Mouse (Mus musculus) hindbrain, embryonic 13.5 days (tissue): ENCODE measurements around the gene 1700025G04Rik. TPM values are rescaled to one million over a fixed set of nuclear protein-coding genes. Genes with fewer than 3 reads are reported as not detected.
A peak's percentile ranks its signal among the peaks of the same experiment; 100 is the strongest.

Experiments
- ATAC-seq: fragments of 200-750 bp; cut with Nextera tagmentation; 2 replicates; pipeline ENCODE4 v1.8.0; 2017; ENCODE audit warnings: moderate TSS enrichment; ENCODE audit not compliant: low FRiP score
- H3K27ac ChIP-seq: fragments of 300-500 bp; sonication (generic); 2 replicates; pipeline ENCODE4 v1.5.1; 2015; ENCODE audit warnings: inconsistent platforms, mild to moderate bottlenecking, moderate library complexity
- H3K27me3 ChIP-seq: fragments of 300-500 bp; sonication (generic); 2 replicates; pipeline ENCODE4 v1.6.1; 2015; ENCODE audit warnings: mild to moderate bottlenecking, inconsistent platforms
- H3K36me3 ChIP-seq: fragments of 300-500 bp; sonication (generic); 2 replicates; pipeline ENCODE4 v1.6.1; 2015; ENCODE audit warnings: mild to moderate bottlenecking, inconsistent platforms
- H3K4me1 ChIP-seq: fragments of 300-500 bp; sonication (generic); replicated peaks from 2 replicates; pipeline ENCODE4 v1.6.1; 2015; ENCODE audit warnings: inconsistent platforms
- H3K4me2 ChIP-seq: fragments of 300-500 bp; sonication (generic); 2 replicates; pipeline ENCODE4 v1.6.1; 2015; ENCODE audit warnings: inconsistent platforms, mild to moderate bottlenecking, moderate library complexity
- H3K4me3 ChIP-seq: fragments of 300-500 bp; sonication (generic); 2 replicates; pipeline ENCODE4 v1.5.1; 2015; ENCODE audit warnings: mild to moderate bottlenecking, inconsistent platforms
- H3K9ac ChIP-seq: fragments of 300-500 bp; sonication (generic); 2 replicates; pipeline ENCODE4 v1.6.1; 2015; ENCODE audit warnings: mild to moderate bottlenecking, inconsistent platforms
- H3K9me3 ChIP-seq: fragments of 300-500 bp; sonication (generic); 2 replicates; pipeline ENCODE4 v1.6.1; 2016; ENCODE audit warnings: inconsistent platforms
- WGBS: fragments of 180-500 bp; shearing (Covaris S2); methylation state at CpG from one replicate; pipeline ENCODE4 v1.1.7; 2015; 5-methylcytosine and 5-hydroxymethylcytosine counted together
- polyA plus RNA-seq: library from polyadenylated mRNA; unstranded; fragments of >200 nt; fragmentation: Nextera tagmentation; extraction: Ambion mirVana; gene quantifications from 2 replicates; pipeline ENCODE4 v1.2.1, GENCODE M21; 2015

The 1700025G04Rik gene
- polyA plus RNA-seq, 1 experiment from 2014 or later = 41.0 TPM

GRCm38 (mm10) chr1:151999424-151999842 lies 90.5 kb downstream of the 1700025G04Rik start:
- WGBS = 85% methylated on average over 7 of the region's 7 CpGs
- Histone ChIP-seq H3K4me1 (peaks cover 44% of the 10 kb centered on the region), H3K9ac (no peak overlapping the region), H3K4me3 (no peak overlapping the region), H3K27me3 (no peaks in the 10 kb centered on the region), H3K27ac (no peak overlapping the region), H3K9me3 (no peaks in the 10 kb centered on the region), H3K4me2 (no peak overlapping the region), H3K36me3 (no peaks in the 10 kb centered on the region)
- no peak for ATAC-seq

GRCm38 (mm10) chr1:151998721-151999206 lies 91.2 kb downstream of the 1700025G04Rik start:
- H3K4me1 ChIP-seq = peaks cover 47% of the 10 kb centered on the region
- no peak for ATAC-seq
- H3K27me3 ChIP-seq = no peaks in the 10 kb centered on the region
- H3K27ac ChIP-seq = no peak overlapping the region
- WGBS = 84% methylated on average over 8 of the region's 8 CpGs
- H3K4me2 ChIP-seq = no peak overlapping the region
- no peaks in the 10 kb centered on the region for H3K9me3 ChIP-seq
- no peak overlapping the region for H3K9ac ChIP-seq
- H3K4me3 ChIP-seq = no peak overlapping the region
- H3K36me3 ChIP-seq = no peaks in the 10 kb centered on the region

- 86% methylated on average over 7 of the region's 7 CpGs for WGBS
- H3K9ac ChIP-seq = no peak overlapping the region
- peaks cover 48% of the 10 kb centered on the region for H3K4me1 ChIP-seq
- H3K4me2 ChIP-seq = no peak overlapping the region
- ATAC-seq = no peak
- H3K27ac ChIP-seq = no peak overlapping the region
- H3K9me3 ChIP-seq = no peaks in the 10 kb centered on the region
- no peaks in the 10 kb centered on the region for H3K36me3 ChIP-seq
- no peaks in the 10 kb centered on the region for H3K27me3 ChIP-seq
- no peak overlapping the region for H3K4me3 ChIP-seq
Observed at GRCm38 (mm10) chr1:151997591-151997990, 92.3 kb downstream of the 1700025G04Rik start.

GRCm38 (mm10) chr1:151995948-151996697 lies 93.8 kb downstream of the 1700025G04Rik start:
- H3K4me2 ChIP-seq = no peak overlapping the region
- no peak overlapping the region for H3K4me3 ChIP-seq
- peaks cover 36% of the 10 kb centered on the region for H3K4me1 ChIP-seq
- no peaks in the 10 kb centered on the region for H3K36me3 ChIP-seq
- no peak overlapping the region for H3K9ac ChIP-seq
- no peaks in the 10 kb centered on the region for H3K27me3 ChIP-seq
- WGBS = 69% methylated on average over 10 of the region's 10 CpGs
- no peaks in the 10 kb centered on the region for H3K9me3 ChIP-seq
- no peak for ATAC-seq
- no peak overlapping the region for H3K27ac ChIP-seq

GRCm38 (mm10) chr1:151994271-151994670 lies 95.7 kb downstream of the 1700025G04Rik start:
- no peaks in the 10 kb centered on the region for H3K36me3 ChIP-seq
- H3K9ac ChIP-seq = no peak overlapping the region
- no peak overlapping the region for H3K4me3 ChIP-seq
- peak; percentile 77 for ATAC-seq
- peak overlapping the region; percentile 67 for H3K27ac ChIP-seq
- WGBS = 36% methylated on average over 6 of the region's 6 CpGs
- H3K4me2 ChIP-seq = no peak overlapping the region
- H3K27me3 ChIP-seq = no peaks in the 10 kb centered on the region
- no peaks in the 10 kb centered on the region for H3K9me3 ChIP-seq
- peaks cover 33% of the 10 kb centered on the region for H3K4me1 ChIP-seq

- Histone ChIP-seq H3K9ac (no peak overlapping the region), H3K9me3 (no peaks in the 10 kb centered on the region), H3K4me3 (no peak overlapping the region), H3K27ac (no peak overlapping the region), H3K36me3 (no peaks in the 10 kb centered on the region), H3K4me2 (no peak overlapping the region), H3K4me1 (peaks cover 45% of the 10 kb centered on the region), H3K27me3 (no peaks in the 10 kb centered on the region)
- no peak for ATAC-seq
- WGBS = 97% methylated on average over 4 of the region's 4 CpGs
Observed at GRCm38 (mm10) chr1:151991505-151991904, 98.4 kb downstream of the 1700025G04Rik start.

- Histone ChIP-seq H3K4me3 (no peak overlapping the region), H3K9me3 (no peaks in the 10 kb centered on the region), H3K4me1 (peaks cover 45% of the 10 kb centered on the region), H3K36me3 (no peaks in the 10 kb centered on the region), H3K9ac (no peak overlapping the region), H3K27ac (no peak overlapping the region), H3K4me2 (no peak overlapping the region), H3K27me3 (no peaks in the 10 kb centered on the region)
- 83% methylated on average over 4 of the region's 4 CpGs for whole genome bisulfite sequencing
- ATAC-seq = no peak
Observed at GRCm38 (mm10) chr1:151990615-151991014, 99.3 kb downstream of the 1700025G04Rik start.

- Histone ChIP-seq H3K4me2 (no peak overlapping the region), H3K27me3 (no peaks in the 10 kb centered on the region), H3K4me3 (no peak overlapping the region), H3K27ac (0 out of 2 replicates have a peak overlapping the region, but pooled peaks have one; percentile 3), H3K36me3 (no peaks in the 10 kb centered on the region), H3K9ac (no peak overlapping the region), H3K9me3 (no peaks in the 10 kb centered on the region), H3K4me1 (peaks cover 50% of the 10 kb centered on the region)
- no peak for ATAC-seq
- WGBS = 81% methylated on average over 7 of the region's 7 CpGs
Observed at GRCm38 (mm10) chr1:151988713-151989112, 101.2 kb downstream of the 1700025G04Rik start.

GRCm38 (mm10) chr1:151988066-151988465 lies 101.9 kb downstream of the 1700025G04Rik start:
- H3K27me3 ChIP-seq = no peaks in the 10 kb centered on the region
- no peak overlapping the region for H3K4me3 ChIP-seq
- ATAC-seq = no peak
- H3K27ac ChIP-seq = no peak overlapping the region
- H3K9ac ChIP-seq = no peak overlapping the region
- H3K9me3 ChIP-seq = no peaks in the 10 kb centered on the region
- peaks cover 54% of the 10 kb centered on the region for H3K4me1 ChIP-seq
- H3K4me2 ChIP-seq = no peak overlapping the region
- H3K36me3 ChIP-seq = no peaks in the 10 kb centered on the region
- 93% methylated on average over 8 of the region's 8 CpGs for WGBS

GRCm38 (mm10) chr1:151986024-151986778 lies 103.7 kb downstream of the 1700025G04Rik start:
- WGBS = 77% methylated on average over 11 of the region's 11 CpGs
- no peak overlapping the region for H3K4me3 ChIP-seq
- no peak overlapping the region for H3K4me2 ChIP-seq
- H3K9ac ChIP-seq = no peak overlapping the region
- no peaks in the 10 kb centered on the region for H3K9me3 ChIP-seq
- H3K36me3 ChIP-seq = no peaks in the 10 kb centered on the region
- H3K27ac ChIP-seq = no peak overlapping the region
- peaks cover 56% of the 10 kb centered on the region for H3K4me1 ChIP-seq
- ATAC-seq = no peak
- H3K27me3 ChIP-seq = no peaks in the 10 kb centered on the region

- Histone ChIP-seq H3K9ac (no peak overlapping the region), H3K9me3 (no peaks in the 10 kb centered on the region), H3K4me2 (no peak overlapping the region), H3K36me3 (no peaks in the 10 kb centered on the region), H3K27me3 (no peaks in the 10 kb centered on the region), H3K27ac (peak overlapping the region; percentile 85; the same call in 1 of the 2 replicates), H3K4me1 (peaks cover 62% of the 10 kb centered on the region), H3K4me3 (no peak overlapping the region)
- no peak for ATAC-seq
- 97% methylated on average over 1 of the region's 1 CpGs for WGBS
Observed at GRCm38 (mm10) chr1:151985056-151985455, 104.9 kb downstream of the 1700025G04Rik start.

- peak overlapping the region; percentile 85 for H3K27ac ChIP-seq
- no peak overlapping the region for H3K4me3 ChIP-seq
- no peak overlapping the region for H3K4me2 ChIP-seq
- WGBS = 16% methylated on average over 4 of the region's 4 CpGs
- ATAC-seq = peak; percentile 44; the same call in 1 of the 2 replicates
- no peaks in the 10 kb centered on the region for H3K27me3 ChIP-seq
- no peaks in the 10 kb centered on the region for H3K9me3 ChIP-seq
- no peaks in the 10 kb centered on the region for H3K36me3 ChIP-seq
- H3K4me1 ChIP-seq = peaks cover 56% of the 10 kb centered on the region
- peak overlapping the region; percentile 49; the same call in 1 of the 2 replicates for H3K9ac ChIP-seq
Observed at GRCm38 (mm10) chr1:151983991-151984390, 105.9 kb downstream of the 1700025G04Rik start.
